Mouse (Mus musculus): ENCODE data around the gene Ubr4. TPM values are rescaled to one million over a fixed set of nuclear protein-coding genes. Genes with fewer than 3 reads are reported as not detected.

Gene Ubr4
- polyA plus RNA-seq, 1 experiment, result 78.1 TPM

- peak overlapping the region; percentile 88 for H3ac ChIP-seq (ENCODE audit: control insufficient read depth, insufficient read length, low read depth)
- TF ChIP-seq MYOD1 (IDR thresholded peaks at IDR 0.05; ENCODE audit: control insufficient read depth, insufficient read length, low read depth), result no peak
- no peak for TF ChIP-seq CEBPB (IDR thresholded peaks at IDR 0.05; ENCODE audit: low read depth)
- TF ChIP-seq FOSL1 (IDR thresholded peaks at IDR 0.05; ENCODE audit: insufficient read depth, low read length, poor library complexity, severe bottlenecking), result no peak
- no peak for TF ChIP-seq MYOG (IDR thresholded peaks at IDR 0.05; ENCODE audit: control insufficient read depth, extremely low read depth, insufficient read length)
- TF ChIP-seq CTCF (IDR thresholded peaks at IDR 0.05; ENCODE audit: control insufficient read depth, insufficient read depth, insufficient read length), result no peak
- no peak for TF ChIP-seq MAX (IDR thresholded peaks at IDR 0.05)
- no peak for TF ChIP-seq USF1 (IDR thresholded peaks at IDR 0.05; ENCODE audit: low read depth)
- no peaks in the 10 kb centered on the region for H3K27me3 ChIP-seq (ENCODE audit: control insufficient read depth, insufficient read depth, insufficient read length)
- no peaks in the 10 kb centered on the region for H3K36me3 ChIP-seq (ENCODE audit: control insufficient read depth, insufficient read depth)
- H3K79me2 ChIP-seq (ENCODE audit: control insufficient read depth, insufficient read depth), result no peaks in the 10 kb centered on the region
- no peaks in the 10 kb centered on the region for H3K79me3 ChIP-seq (ENCODE audit: low read depth)
- H3K4me3 ChIP-seq (ENCODE audit: insufficient read depth, poor library complexity, severe bottlenecking), result peak overlapping the region; percentile 48
These were observed 41.3 kb upstream of the Ubr4 start for GRCm38 (mm10) chr4:139310899-139311701.

GRCm38 (mm10) chr4:139311707-139312106, 40.7 kb upstream of the Ubr4 start:
- H3ac ChIP-seq (ENCODE audit: control insufficient read depth, insufficient read length, low read depth), result peak overlapping the region; percentile 10
- H3K36me3 ChIP-seq (ENCODE audit: control insufficient read depth, insufficient read depth), result no peaks in the 10 kb centered on the region
- H3K27me3 ChIP-seq (ENCODE audit: control insufficient read depth, insufficient read depth, insufficient read length), result no peaks in the 10 kb centered on the region
- H3K79me3 ChIP-seq (ENCODE audit: low read depth), result no peaks in the 10 kb centered on the region
- H3K4me3 ChIP-seq (ENCODE audit: insufficient read depth, poor library complexity, severe bottlenecking), result no peak overlapping the region
- TF ChIP-seq CTCF (IDR thresholded peaks at IDR 0.05; ENCODE audit: control insufficient read depth, insufficient read depth, insufficient read length), result no peak
- no peak for TF ChIP-seq USF1 (IDR thresholded peaks at IDR 0.05; ENCODE audit: low read depth)
- no peak for TF ChIP-seq CEBPB (IDR thresholded peaks at IDR 0.05; ENCODE audit: low read depth)
- no peak for TF ChIP-seq MYOD1 (IDR thresholded peaks at IDR 0.05; ENCODE audit: control insufficient read depth, insufficient read length, low read depth)
- no peak for TF ChIP-seq MAX (IDR thresholded peaks at IDR 0.05)
- TF ChIP-seq MYOG (IDR thresholded peaks at IDR 0.05; ENCODE audit: control insufficient read depth, extremely low read depth, insufficient read length), result no peak
- no peak for TF ChIP-seq FOSL1 (IDR thresholded peaks at IDR 0.05; ENCODE audit: insufficient read depth, low read length, poor library complexity, severe bottlenecking)
- no peaks in the 10 kb centered on the region for H3K79me2 ChIP-seq (ENCODE audit: control insufficient read depth, insufficient read depth)

GRCm38 (mm10) chr4:139312632-139313031, 39.8 kb upstream of the Ubr4 start:
- H3K79me2 ChIP-seq (ENCODE audit: control insufficient read depth, insufficient read depth), result no peaks in the 10 kb centered on the region
- no peak overlapping the region for H3ac ChIP-seq (ENCODE audit: control insufficient read depth, insufficient read length, low read depth)
- TF ChIP-seq FOSL1 (IDR thresholded peaks at IDR 0.05; ENCODE audit: insufficient read depth, low read length, poor library complexity, severe bottlenecking) (no peak), CTCF (IDR thresholded peaks at IDR 0.05; ENCODE audit: control insufficient read depth, insufficient read depth, insufficient read length) (no peak), MYOG (IDR thresholded peaks at IDR 0.05; ENCODE audit: control insufficient read depth, extremely low read depth, insufficient read length) (no peak), MAX (IDR thresholded peaks at IDR 0.05) (no peak), CEBPB (IDR thresholded peaks at IDR 0.05; ENCODE audit: low read depth) (no peak)
- no peaks in the 10 kb centered on the region for H3K27me3 ChIP-seq (ENCODE audit: control insufficient read depth, insufficient read depth, insufficient read length)
- H3K4me3 ChIP-seq (ENCODE audit: insufficient read depth, poor library complexity, severe bottlenecking), result no peak overlapping the region
- no peaks in the 10 kb centered on the region for H3K36me3 ChIP-seq (ENCODE audit: control insufficient read depth, insufficient read depth)
- no peaks in the 10 kb centered on the region for H3K79me3 ChIP-seq (ENCODE audit: low read depth)

GRCm38 (mm10) chr4:139318449-139318848, 34.0 kb upstream of the Ubr4 start:
- Histone ChIP-seq H3K79me3 (ENCODE audit: low read depth) (no peaks in the 10 kb centered on the region), H3ac (ENCODE audit: control insufficient read depth, insufficient read length, low read depth) (no peak overlapping the region), H3K27me3 (ENCODE audit: control insufficient read depth, insufficient read depth, insufficient read length) (no peaks in the 10 kb centered on the region), H3K4me3 (ENCODE audit: insufficient read depth, poor library complexity, severe bottlenecking) (no peak overlapping the region), H3K79me2 (ENCODE audit: control insufficient read depth, insufficient read depth) (no peaks in the 10 kb centered on the region), H3K36me3 (ENCODE audit: control insufficient read depth, insufficient read depth) (no peaks in the 10 kb centered on the region)
- TF ChIP-seq MYOG (IDR thresholded peaks at IDR 0.05; ENCODE audit: control insufficient read depth, extremely low read depth, insufficient read length), result no peak
- no peak for TF ChIP-seq FOSL1 (IDR thresholded peaks at IDR 0.05; ENCODE audit: insufficient read depth, low read length, poor library complexity, severe bottlenecking)
- no peak for TF ChIP-seq USF1 (IDR thresholded peaks at IDR 0.05; ENCODE audit: low read depth)
- no peak for TF ChIP-seq CTCF (IDR thresholded peaks at IDR 0.05; ENCODE audit: control insufficient read depth, insufficient read depth, insufficient read length)
- TF ChIP-seq CEBPB (IDR thresholded peaks at IDR 0.05; ENCODE audit: low read depth), result no peak
- TF ChIP-seq MAX (IDR thresholded peaks at IDR 0.05), result no peak
- no peak for TF ChIP-seq MYOD1 (IDR thresholded peaks at IDR 0.05; ENCODE audit: control insufficient read depth, insufficient read length, low read depth)

- Histone ChIP-seq H3K4me3 (ENCODE audit: insufficient read depth, poor library complexity, severe bottlenecking) (no peak overlapping the region), H3K27me3 (ENCODE audit: control insufficient read depth, insufficient read depth, insufficient read length) (no peaks in the 10 kb centered on the region), H3K79me2 (ENCODE audit: control insufficient read depth, insufficient read depth) (no peaks in the 10 kb centered on the region), H3K79me3 (ENCODE audit: low read depth) (no peaks in the 10 kb centered on the region), H3K36me3 (ENCODE audit: control insufficient read depth, insufficient read depth) (no peaks in the 10 kb centered on the region), H3ac (ENCODE audit: control insufficient read depth, insufficient read length, low read depth) (no peak overlapping the region)
- TF ChIP-seq CTCF (IDR thresholded peaks at IDR 0.05; ENCODE audit: control insufficient read depth, insufficient read depth, insufficient read length) (no peak), MAX (IDR thresholded peaks at IDR 0.05) (no peak), USF1 (IDR thresholded peaks at IDR 0.05; ENCODE audit: low read depth) (no peak), FOSL1 (IDR thresholded peaks at IDR 0.05; ENCODE audit: insufficient read depth, low read length, poor library complexity, severe bottlenecking) (no peak), MYOD1 (IDR thresholded peaks at IDR 0.05; ENCODE audit: control insufficient read depth, insufficient read length, low read depth) (no peak), MYOG (IDR thresholded peaks at IDR 0.05; ENCODE audit: control insufficient read depth, extremely low read depth, insufficient read length) (no peak), CEBPB (IDR thresholded peaks at IDR 0.05; ENCODE audit: low read depth) (no peak)
These were observed 32.7 kb upstream of the Ubr4 start for GRCm38 (mm10) chr4:139319740-139320139.

All from C2C12 (cell line).